Mouse (Mus musculus) hindbrain, embryonic 16.5 days (tissue): ENCODE data around the gene Zfp688. TPM values are rescaled to one million over a fixed set of nuclear protein-coding genes. Genes with fewer than 3 reads are reported as not detected.
A peak's percentile ranks its signal among the peaks of the same experiment; 100 is the strongest.
"Not testable (repeated sequence)": the region's sequence is repeated elsewhere in the genome, so short reads cannot be mapped to it uniquely, and the experiment has no call there.

Experiments used
- ATAC-seq: fragments of 200-750 bp; cut with Nextera tagmentation; 2 replicates; pipeline ENCODE4 v1.8.0; 2017; ENCODE audit warnings: moderate TSS enrichment, moderate library complexity
- H3K27ac ChIP-seq: fragments of 300-500 bp; sonication (generic); 2 replicates; pipeline ENCODE4 v1.5.1; 2014; ENCODE audit warnings: low read depth, mild to moderate bottlenecking, control low read depth, low read length, moderate library complexity
- H3K27me3 ChIP-seq: fragments of 300-500 bp; sonication (generic); replicated peaks from 2 replicates; pipeline ENCODE4 v1.6.1; 2014; ENCODE audit warnings: low read length; ENCODE audit not compliant: control insufficient read depth, insufficient read depth
- H3K36me3 ChIP-seq: fragments of 300-500 bp; sonication (generic); 2 replicates; pipeline ENCODE4 v1.6.1; 2014; ENCODE audit warnings: mild to moderate bottlenecking, low read length, moderate library complexity, mixed read lengths; ENCODE audit not compliant: control insufficient read depth, insufficient read depth
- H3K4me1 ChIP-seq: fragments of 300-500 bp; sonication (generic); 2 replicates; pipeline ENCODE4 v1.6.1; 2014; ENCODE audit warnings: low read depth, low read length; ENCODE audit not compliant: control insufficient read depth, insufficient read depth
- H3K4me2 ChIP-seq: fragments of 300-500 bp; sonication (generic); 2 replicates; pipeline ENCODE4 v1.6.1; 2014; ENCODE audit warnings: mild to moderate bottlenecking, low read length, control low read depth, moderate library complexity
- H3K4me3 ChIP-seq: fragments of 300-500 bp; sonication (generic); 2 replicates; pipeline ENCODE4 v1.5.1; 2014; ENCODE audit warnings: mild to moderate bottlenecking, low read length, control low read depth, moderate library complexity
- H3K9ac ChIP-seq: fragments of 300-500 bp; sonication (generic); 2 replicates; pipeline ENCODE4 v1.6.1; 2014; ENCODE audit warnings: low read depth, mild to moderate bottlenecking, control low read depth, low read length, moderate library complexity
- H3K9me3 ChIP-seq: fragments of 300-500 bp; sonication (generic); 2 replicates; pipeline ENCODE4 v1.6.1; 2014; ENCODE audit warnings: mild to moderate bottlenecking, low read length, moderate library complexity; ENCODE audit not compliant: control insufficient read depth
- WGBS: fragments of 180-500 bp; shearing (Covaris S2); extraction: QIAGEN DNeasy Blood & Tissue Kit; methylation state at CpG from one replicate; pipeline ENCODE4 v1.1.7; 2014; 5-methylcytosine and 5-hydroxymethylcytosine counted together
- polyA plus RNA-seq: library from polyadenylated mRNA; unstranded; fragments of >200 nt; fragmentation: Nextera tagmentation; extraction: Ambion mirVana; gene quantifications from 2 replicates; pipeline ENCODE4 v1.2.1, GENCODE M21; 2015

The Zfp688 gene
- polyA plus RNA-seq, 1 experiment from 2014 or later: 29.1 TPM

- not testable (repeated sequence) for H3K27me3 ChIP-seq, H3K4me3 ChIP-seq, H3K27ac ChIP-seq, H3K4me2 ChIP-seq, H3K9me3 ChIP-seq, H3K9ac ChIP-seq, ATAC-seq, H3K4me1 ChIP-seq
- WGBS: 86% methylated on average over 3 of the region's 3 CpGs
- H3K36me3 ChIP-seq: peaks cover 23% of the 10 kb centered on the region
Measured at GRCm38 (mm10) chr7:127458371-127459122, 36.7 kb upstream of the Zfp688 start.

GRCm38 (mm10) chr7:127454905-127455304, 33.0 kb upstream of the Zfp688 start:
- Histone ChIP-seq H3K36me3 (peaks cover 17% of the 10 kb centered on the region), H3K9ac (no peak overlapping the region), H3K27me3 (no peaks in the 10 kb centered on the region), H3K4me2 (no peak overlapping the region), H3K4me3 (no peak overlapping the region), H3K9me3 (no peaks in the 10 kb centered on the region), H3K27ac (no peak overlapping the region), H3K4me1 (peaks cover 24% of the 10 kb centered on the region)
- 96% methylated on average over 7 of the region's 7 CpGs for WGBS
- no peak for ATAC-seq

- ATAC-seq: no peak
- 95% methylated on average over 2 of the region's 2 CpGs for WGBS
- H3K27ac ChIP-seq: no peak overlapping the region
- H3K36me3 ChIP-seq: peaks cover 13% of the 10 kb centered on the region
- no peak overlapping the region for H3K4me3 ChIP-seq
- no peaks in the 10 kb centered on the region for H3K9me3 ChIP-seq
- peaks cover 25% of the 10 kb centered on the region for H3K4me1 ChIP-seq
- H3K9ac ChIP-seq: no peak overlapping the region
- no peaks in the 10 kb centered on the region for H3K27me3 ChIP-seq
- H3K4me2 ChIP-seq: no peak overlapping the region
Measured at GRCm38 (mm10) chr7:127453056-127453455, 31.2 kb upstream of the Zfp688 start.

- no peak for ATAC-seq
- 80% methylated on average over 7 of the region's 7 CpGs for WGBS
- no peaks in the 10 kb centered on the region for H3K27me3 ChIP-seq
- peaks cover 31% of the 10 kb centered on the region for H3K4me1 ChIP-seq
- H3K27ac ChIP-seq: no peak overlapping the region
- peak overlapping the region; percentile 62 for H3K4me2 ChIP-seq
- peak overlapping the region; percentile 85 for H3K4me3 ChIP-seq
- peaks cover under 1% of the 10 kb centered on the region; the same call in 1 of the 2 replicates for H3K36me3 ChIP-seq
- H3K9ac ChIP-seq: peak overlapping the region; percentile 24
- H3K9me3 ChIP-seq: no peaks in the 10 kb centered on the region
Measured at GRCm38 (mm10) chr7:127449966-127450365, 28.1 kb upstream of the Zfp688 start.

GRCm38 (mm10) chr7:127448521-127449300, 26.8 kb upstream of the Zfp688 start, which contains the start of gene Zfp689:
Zfp689 (minus strand) TSS chr7:127449158.
- WGBS: under 1% methylated on average over 54 of the region's 54 CpGs
- peak within 1 kb of the TSS; percentile 96 for H3K27ac ChIP-seq
- peak within 1 kb of the TSS; percentile 62 for H3K4me2 ChIP-seq
- H3K9ac ChIP-seq: peak within 1 kb of the TSS; percentile 92
- H3K9me3 ChIP-seq: no peaks in the 10 kb centered on the region
- peak; percentile 93 for ATAC-seq
- no peaks in the 10 kb centered on the region for H3K27me3 ChIP-seq
- peak within 1 kb of the TSS; percentile 85 for H3K4me3 ChIP-seq
- peaks cover 11% of the 10 kb centered on the region for H3K36me3 ChIP-seq
- peaks cover 31% of the 10 kb centered on the region for H3K4me1 ChIP-seq

- H3K36me3 ChIP-seq: peaks cover 26% of the 10 kb centered on the region
- peaks cover 6% of the 10 kb centered on the region for H3K4me1 ChIP-seq
- H3K27me3 ChIP-seq: no peaks in the 10 kb centered on the region
- no peak for ATAC-seq
- no peak overlapping the region for H3K27ac ChIP-seq
- no peak overlapping the region for H3K4me2 ChIP-seq
- no peak overlapping the region for H3K4me3 ChIP-seq
- no peaks in the 10 kb centered on the region for H3K9me3 ChIP-seq
- no peak overlapping the region for H3K9ac ChIP-seq
- 91% methylated on average over 20 of the region's 20 CpGs for WGBS
Measured at GRCm38 (mm10) chr7:127443976-127444375, 22.1 kb upstream of the Zfp688 start.

GRCm38 (mm10) chr7:127437724-127438123, 15.9 kb upstream of the Zfp688 start:
- Histone ChIP-seq H3K4me1 (no peaks in the 10 kb centered on the region), H3K36me3 (peaks cover 12% of the 10 kb centered on the region), H3K27me3 (no peaks in the 10 kb centered on the region), H3K27ac (no peak overlapping the region), H3K9ac (no peak overlapping the region), H3K4me2 (no peak overlapping the region), H3K9me3 (peaks cover 6% of the 10 kb centered on the region; the same call in 1 of the 2 replicates), H3K4me3 (no peak overlapping the region)
- 91% methylated on average over 3 of the region's 3 CpGs for WGBS
- ATAC-seq: no peak

- H3K4me1 ChIP-seq: no peaks in the 10 kb centered on the region
- 90% methylated on average over 4 of the region's 4 CpGs for WGBS
- no peak overlapping the region for H3K27ac ChIP-seq
- no peak overlapping the region for H3K9ac ChIP-seq
- no peak overlapping the region for H3K4me2 ChIP-seq
- H3K9me3 ChIP-seq: peaks cover 6% of the 10 kb centered on the region; the same call in 1 of the 2 replicates
- ATAC-seq: no peak
- no peaks in the 10 kb centered on the region for H3K27me3 ChIP-seq
- H3K4me3 ChIP-seq: no peak overlapping the region
- H3K36me3 ChIP-seq: no peaks in the 10 kb centered on the region
Measured at GRCm38 (mm10) chr7:127435206-127435605, 13.3 kb upstream of the Zfp688 start.

- H3K27ac ChIP-seq: no peak overlapping the region
- no peaks in the 10 kb centered on the region for H3K36me3 ChIP-seq
- no peaks in the 10 kb centered on the region for H3K9me3 ChIP-seq
- peaks cover 5% of the 10 kb centered on the region for H3K4me1 ChIP-seq
- no peak overlapping the region for H3K4me3 ChIP-seq
- no peak for ATAC-seq
- H3K9ac ChIP-seq: no peak overlapping the region
- no peak overlapping the region for H3K4me2 ChIP-seq
- H3K27me3 ChIP-seq: peaks cover 4% of the 10 kb centered on the region
- WGBS: 77% methylated on average over 3 of the region's 3 CpGs
Measured at GRCm38 (mm10) chr7:127426354-127426753, 4.5 kb upstream of the Zfp688 start.
